Mouse (Mus musculus) heart, adult 2 months (tissue): ENCODE measurements around the gene Defb20. TPM values are rescaled to one million over a fixed set of nuclear protein-coding genes. Genes with fewer than 3 reads are reported as not detected.

ENCODE experiments used
- DNase-seq, 2 experiments: peaks; one replicate each; pipeline ENCODE4 v3.0.0; 2021
- H3K27ac ChIP-seq: fragments of 200-600 bp; 2 replicates; pipeline ENCODE4 v1.8.1; 2022
- H3K27me3 ChIP-seq: fragments of 200-500 bp; 2 replicates; pipeline ENCODE4 v1.6.1; 2012; ENCODE audit warnings: mild to moderate bottlenecking, low read length, inconsistent platforms, mixed read lengths; ENCODE audit not compliant: control insufficient read depth, insufficient read depth
- H3K36me3 ChIP-seq: fragments of 200-500 bp; 2 replicates; pipeline ENCODE4 v1.6.1; 2012; ENCODE audit warnings: low read length, inconsistent platforms; ENCODE audit not compliant: control insufficient read depth, insufficient read depth
- H3K4me1 ChIP-seq: fragments of 200-500 bp; 2 replicates; pipeline ENCODE4 v1.6.1; 2011; ENCODE audit warnings: low read length; ENCODE audit not compliant: control insufficient read depth, insufficient read depth
- H3K4me3 ChIP-seq: fragments of 200-600 bp; 2 replicates; pipeline ENCODE4 v1.8.1; 2022
- H3K79me2 ChIP-seq: fragments of 200-500 bp; replicated peaks from 2 replicates; pipeline ENCODE4 v1.6.1; 2012; ENCODE audit warnings: mild to moderate bottlenecking, inconsistent platforms, low read length, moderate library complexity, mixed read lengths; ENCODE audit not compliant: control insufficient read depth, insufficient read depth
- H3K9ac ChIP-seq: fragments of 200-500 bp; 2 replicates; pipeline ENCODE4 v1.6.1; 2012; ENCODE audit warnings: low read depth, mild to moderate bottlenecking, control low read depth, inconsistent platforms, low read length, mixed read lengths
- CTCF ChIP-seq: fragments of 200-600 bp; IDR thresholded peaks from 2 replicates; pipeline ENCODE4 v1.8.1; 2022; ENCODE audit warnings: antibody characterized with exemption, mild to moderate bottlenecking, moderate library complexity
- EP300 ChIP-seq: fragments of 200-500 bp; IDR thresholded peaks from 2 replicates; pipeline ENCODE4 v1.6.1; 2011; ENCODE audit warnings: low read depth, low read length, control low read depth; ENCODE audit not compliant: insufficient read depth
- POLR2A ChIP-seq: fragments of 200-500 bp; IDR thresholded peaks from 2 replicates; pipeline ENCODE4 v1.6.1; 2011; ENCODE audit warnings: mild to moderate bottlenecking, low read depth, low read length, control low read depth; ENCODE audit not compliant: insufficient read depth
- WGBS: fragments of 180-500 bp; shearing (Covaris S2); methylation state at CpG from one replicate; pipeline ENCODE4 v1.1.7; 2018; 5-methylcytosine and 5-hydroxymethylcytosine counted together
- intact Hi-C: fragments of 180-260 bp; cut with DNase I; formaldehyde crosslinking; loops from one replicate; pipeline ENCODE4 v1.15.1; 2025
- polyA plus RNA-seq: library from polyadenylated mRNA; depleted of rRNA; stranded (reverse); fragments of >200 nt; gene quantifications from 2 replicates; pipeline ENCODE4 v1.2.3, GENCODE M21; 2012; rRNA removed
- total RNA-seq, 2 experiments: library from RNA; stranded (reverse); gene quantifications; 2 replicates each; pipeline ENCODE4 v1.2.3; 2021

Gene Defb20
- total and polyA plus RNA-seq, 3 experiments = not detected

DNA sequence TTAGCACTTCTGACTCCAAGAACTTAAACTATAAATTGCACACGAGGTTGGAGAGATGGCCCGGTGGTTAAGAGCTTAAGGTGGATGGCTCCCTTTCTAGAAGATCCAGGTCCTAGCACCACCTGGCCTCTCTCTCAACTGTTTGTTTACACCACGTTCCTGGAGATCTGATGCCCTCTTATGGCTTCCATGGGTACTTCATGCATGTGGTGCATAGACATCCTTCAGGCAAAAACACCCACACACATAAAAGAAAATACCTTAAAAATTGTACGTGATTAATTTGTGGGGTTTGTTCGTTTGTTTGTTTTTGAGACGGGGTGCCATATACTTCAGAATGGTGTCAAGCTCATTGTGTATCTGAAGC lies 24.0 kb downstream of the Defb20 start:
- 76% methylated on average over 6 of the region's 6 CpGs for WGBS
- Histone ChIP-seq H3K4me3 (no peak overlapping the region), H3K36me3 (no peaks in the 10 kb centered on the region), H3K27ac (no peak overlapping the region), H3K9ac (no peak overlapping the region), H3K79me2 (no peaks in the 10 kb centered on the region), H3K27me3 (no peaks in the 10 kb centered on the region), H3K4me1 (no peaks in the 10 kb centered on the region)
- no peak for DNase-seq
- no peak for TF ChIP-seq EP300
- TF ChIP-seq POLR2A = no peak
- TF ChIP-seq CTCF = peak; percentile 22; the same call in 1 of the 2 replicates
- intact Hi-C loops = no loop called here

- no peak for DNase-seq
- intact Hi-C loops = no loop called here
- Histone ChIP-seq H3K36me3 (no peaks in the 10 kb centered on the region), H3K9ac (no peak overlapping the region), H3K4me3 (no peak overlapping the region), H3K27me3 (no peaks in the 10 kb centered on the region), H3K79me2 (no peaks in the 10 kb centered on the region), H3K27ac (no peak overlapping the region), H3K4me1 (no peaks in the 10 kb centered on the region)
- 79% methylated on average over 2 of the region's 2 CpGs for WGBS
- TF ChIP-seq EP300 (no peak), CTCF (no peak), POLR2A (no peak)
These were observed 27.1 kb downstream of the Defb20 start for GRCm38 (mm10) chr2:152503950-152504349.

DNA sequence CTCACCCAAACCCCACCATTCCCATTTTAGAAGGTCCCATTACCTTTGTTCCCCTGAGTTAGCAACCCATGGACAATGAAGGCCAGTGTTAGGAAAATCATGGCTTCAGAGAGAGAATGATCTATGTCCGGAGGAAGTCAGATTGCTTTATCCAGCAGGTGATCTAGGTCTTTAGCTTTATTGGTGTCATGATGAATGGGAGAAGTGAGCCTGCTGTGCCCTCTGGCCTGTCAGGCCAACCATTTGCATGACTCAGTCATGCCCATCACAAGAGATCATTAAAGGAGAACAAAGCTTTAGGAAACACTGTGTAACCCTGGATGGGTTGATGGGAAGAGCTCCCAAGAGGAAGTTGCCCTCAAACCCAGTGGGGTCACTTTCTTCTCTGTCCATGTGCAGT lies 34.7 kb downstream of the Defb20 start, which contains the start of gene Defb26:
Gene Defb26 (minus strand): TSS at position 101 of the 400 bp plus-strand sequence.
- Histone ChIP-seq H3K4me1 (no peaks in the 10 kb centered on the region), H3K36me3 (no peaks in the 10 kb centered on the region), H3K27me3 (no peaks in the 10 kb centered on the region), H3K27ac (no peak within 1 kb of the TSS), H3K9ac (no peak within 1 kb of the TSS), H3K79me2 (no peaks in the 10 kb centered on the region), H3K4me3 (no peak within 1 kb of the TSS)
- no peak for DNase-seq
- WGBS = 84% methylated on average over 1 of the region's 1 CpGs
- intact Hi-C loops = no loop called here
- TF ChIP-seq EP300 (no peak), CTCF (no peak), POLR2A (no peak)

DNA sequence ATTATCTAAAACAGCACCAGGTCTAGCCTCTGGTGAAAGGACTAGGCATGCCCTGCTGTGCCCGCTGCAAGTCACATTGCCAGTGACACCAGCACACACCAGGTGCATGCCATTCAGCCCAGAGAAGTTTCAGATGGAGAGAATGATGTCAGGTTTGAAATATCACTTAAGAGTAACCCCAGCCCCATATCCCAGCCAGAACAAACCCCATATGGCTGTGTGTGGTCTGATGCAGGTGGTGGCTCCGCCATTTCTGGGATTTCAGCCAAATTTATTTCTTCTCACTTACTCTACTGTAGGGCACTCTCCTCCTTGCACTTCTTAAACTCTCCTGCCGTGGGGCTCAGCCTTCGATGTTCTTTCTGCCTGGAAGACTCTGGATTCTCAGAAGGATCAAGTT lies 39.2 kb downstream of the Defb20 start:
- Histone ChIP-seq H3K79me2 (no peaks in the 10 kb centered on the region), H3K4me3 (no peak overlapping the region), H3K4me1 (no peaks in the 10 kb centered on the region), H3K27ac (no peak overlapping the region), H3K9ac (no peak overlapping the region), H3K36me3 (no peaks in the 10 kb centered on the region), H3K27me3 (peaks cover 1% of the 10 kb centered on the region; the same call in 1 of the 2 replicates)
- 70% methylated on average over 4 of the region's 4 CpGs for WGBS
- DNase-seq = no peak
- intact Hi-C loops = no loop called here
- TF ChIP-seq POLR2A = no peak
- TF ChIP-seq EP300 = no peak
- TF ChIP-seq CTCF = no peak

GRCm38 (mm10) chr2:152517981-152518380 lies 41.1 kb downstream of the Defb20 start, which contains the start of gene Defb28:
Gene Defb28, plus strand, starts transcription at chr2:152518255.
- Histone ChIP-seq H3K36me3 (no peaks in the 10 kb centered on the region), H3K4me1 (no peaks in the 10 kb centered on the region), H3K9ac (no peak within 1 kb of the TSS), H3K79me2 (no peaks in the 10 kb centered on the region), H3K4me3 (no peak within 1 kb of the TSS), H3K27ac (no peak within 1 kb of the TSS), H3K27me3 (peaks cover 1% of the 10 kb centered on the region; the same call in 1 of the 2 replicates)
- DNase-seq = no peak
- 67% methylated on average over 4 of the region's 4 CpGs for WGBS
- intact Hi-C loops = no loop called here
- TF ChIP-seq POLR2A = no peak
- TF ChIP-seq CTCF = no peak
- no peak for TF ChIP-seq EP300

Other genes starting within 250 kb of the Defb20 start
- gene Tbc1d20, start 183.2 kb upstream of the Defb20 start, total RNA-seq = 10 to 100 TPM; 39.0 to 46.5 TPM
- gene Tbc1d20, start 183.2 kb upstream of the Defb20 start, polyA plus RNA-seq = 43.1 and 60.1 TPM in 2 replicates
- 10 to 100 TPM; 44.3 to 45.2 TPM for gene Rbck1, start 144.4 kb upstream of the Defb20 start, total RNA-seq
- gene Rbck1, start 144.4 kb upstream of the Defb20 start, polyA plus RNA-seq = 107 and 128 TPM in 2 replicates
- 1 to 10 TPM; 2.4 to 3.6 TPM for gene Trib3, start 133.0 kb upstream of the Defb20 start, total RNA-seq
- gene Trib3, start 133.0 kb upstream of the Defb20 start, polyA plus RNA-seq = 2.3 and 3.3 TPM in 2 replicates
- gene Nrsn2, start 100.4 kb upstream of the Defb20 start, total RNA-seq = not detected
- gene Nrsn2, start 100.4 kb upstream of the Defb20 start, polyA plus RNA-seq = 0.31 TPM in 1 of 2 replicates, not detected in the other
- 1 to 10 TPM; 6.9 to 8.3 TPM for gene Sox12, start 79.0 kb upstream of the Defb20 start, total RNA-seq
- 7.6 and 8.8 TPM in 2 replicates for gene Sox12, start 79.0 kb upstream of the Defb20 start, polyA plus RNA-seq
- gene Zcchc3, start 62.0 kb upstream of the Defb20 start, total RNA-seq = 1 to 10 TPM; 6.7 to 9.1 TPM
- 4.0 and 5.5 TPM in 2 replicates for gene Zcchc3, start 62.0 kb upstream of the Defb20 start, polyA plus RNA-seq
- 1 to 10 TPM; 1.5 to 2.4 TPM for gene 6820408C15Rik, start 61.5 kb upstream of the Defb20 start, total RNA-seq
- gene 6820408C15Rik, start 61.5 kb upstream of the Defb20 start, polyA plus RNA-seq = 2.5 and 4.0 TPM in 2 replicates
- gene Defb23, start 12.4 kb upstream of the Defb20 start, total RNA-seq = not detected
- not detected in 2 replicates for gene Defb23, start 12.4 kb upstream of the Defb20 start, polyA plus RNA-seq
- gene Defb22, start 13.1 kb downstream of the Defb20 start, total RNA-seq = not detected
- gene Defb22, start 13.1 kb downstream of the Defb20 start, polyA plus RNA-seq = not detected in 2 replicates
- not detected for gene Defb26, start 34.6 kb downstream of the Defb20 start, total RNA-seq
- not detected in 2 replicates for gene Defb26, start 34.6 kb downstream of the Defb20 start, polyA plus RNA-seq
- gene Defb28, start 41.2 kb downstream of the Defb20 start, total RNA-seq = not detected
- gene Defb28, start 41.2 kb downstream of the Defb20 start, polyA plus RNA-seq = not detected in 2 replicates
- not detected for gene Defb29, start 63.0 kb downstream of the Defb20 start, total RNA-seq
- gene Defb29, start 63.0 kb downstream of the Defb20 start, polyA plus RNA-seq = not detected in 2 replicates
- gene Gm17416, start 92.3 kb downstream of the Defb20 start, total RNA-seq = not detected
- gene Gm17416, start 92.3 kb downstream of the Defb20 start, polyA plus RNA-seq = not detected in 2 replicates
- gene Defb21, start 95.7 kb downstream of the Defb20 start, total RNA-seq = not detected
- not detected in 2 replicates for gene Defb21, start 95.7 kb downstream of the Defb20 start, polyA plus RNA-seq
- gene Defb19, start 103.2 kb downstream of the Defb20 start, total RNA-seq = not detected
- 0.43 and 0.97 TPM in 2 replicates for gene Defb19, start 103.2 kb downstream of the Defb20 start, polyA plus RNA-seq
- gene Defb45, start 122.3 kb downstream of the Defb20 start, total RNA-seq = not detected
- not detected in 2 replicates for gene Defb45, start 122.3 kb downstream of the Defb20 start, polyA plus RNA-seq
- not detected for gene Defb36, start 127.3 kb downstream of the Defb20 start, total RNA-seq
- not detected in 2 replicates for gene Defb36, start 127.3 kb downstream of the Defb20 start, polyA plus RNA-seq
- not detected for gene Defb25, start 146.0 kb downstream of the Defb20 start, total RNA-seq
- gene Defb25, start 146.0 kb downstream of the Defb20 start, polyA plus RNA-seq = not detected in 2 replicates
- gene Rem1, start 149.9 kb downstream of the Defb20 start, total RNA-seq = 1 to 10 TPM; 5.8 to 7.1 TPM
- gene Rem1, start 149.9 kb downstream of the Defb20 start, polyA plus RNA-seq = 5.6 and 7.1 TPM in 2 replicates
- 10 to 100 TPM; 33.9 to 37.6 TPM for gene H13, start 192.4 kb downstream of the Defb20 start, total RNA-seq
- gene H13, start 192.4 kb downstream of the Defb20 start, polyA plus RNA-seq = 42.9 and 43.5 TPM in 2 replicates
- gene Mcts2, start 210.0 kb downstream of the Defb20 start, total RNA-seq = 10 to 100 TPM; 14.8 to 18.2 TPM
- 8.6 and 12.1 TPM in 2 replicates for gene Mcts2, start 210.0 kb downstream of the Defb20 start, polyA plus RNA-seq